Mouse (Mus musculus) retina, postnatal 1 day (tissue): ENCODE measurements around the gene Klf4.
A peak's percentile ranks its signal among the peaks of the same experiment; 100 is the strongest.

Experiments
- DNase-seq: peaks from one replicate; pipeline ENCODE4 v3.0.0-alpha.2; 2012

Gene Klf4

DNA sequence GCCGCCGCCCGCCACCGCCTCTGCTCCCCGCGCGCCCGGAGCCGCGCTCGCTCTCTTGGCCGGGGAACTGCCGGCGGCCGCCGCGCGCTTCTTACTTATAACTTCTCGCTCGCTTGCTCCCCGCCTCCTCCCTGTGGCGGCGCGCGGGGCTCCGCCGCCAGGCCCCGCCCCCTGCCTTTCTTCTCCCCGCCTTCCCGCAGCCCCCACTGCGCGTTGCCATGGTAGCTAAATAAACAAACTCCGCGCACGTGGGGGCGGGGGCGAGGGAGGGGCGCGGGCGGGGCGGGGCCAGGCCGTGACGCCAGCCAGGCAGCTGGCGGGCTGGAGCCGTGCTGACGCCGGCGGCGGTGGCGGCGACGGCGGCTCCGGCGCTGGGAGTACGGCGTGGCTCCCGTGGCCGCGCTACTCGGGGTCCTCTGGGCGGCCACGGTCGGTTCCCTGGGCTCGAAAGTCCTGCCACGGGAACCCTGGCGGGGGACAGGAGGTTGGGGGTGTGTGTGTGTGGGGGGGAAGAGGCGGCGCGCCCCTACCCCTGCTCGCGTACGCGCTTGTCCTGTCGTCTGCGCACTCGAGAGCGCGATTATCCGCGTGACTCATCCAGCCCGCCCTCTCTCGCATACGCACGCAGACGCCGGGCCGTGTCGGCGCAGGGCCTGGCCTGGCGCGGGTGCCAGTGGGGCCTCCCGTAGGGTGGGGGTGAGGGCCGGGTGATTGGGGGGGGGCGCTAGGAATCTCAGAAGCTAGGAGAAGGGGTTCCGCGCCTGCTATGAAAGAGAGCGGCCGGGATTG lies at the start of gene Klf4:
TSS of gene Klf4 (minus strand) at position 60 of the 789 bp plus-strand sequence.
- peak; percentile 95 for DNase-seq

DNA sequence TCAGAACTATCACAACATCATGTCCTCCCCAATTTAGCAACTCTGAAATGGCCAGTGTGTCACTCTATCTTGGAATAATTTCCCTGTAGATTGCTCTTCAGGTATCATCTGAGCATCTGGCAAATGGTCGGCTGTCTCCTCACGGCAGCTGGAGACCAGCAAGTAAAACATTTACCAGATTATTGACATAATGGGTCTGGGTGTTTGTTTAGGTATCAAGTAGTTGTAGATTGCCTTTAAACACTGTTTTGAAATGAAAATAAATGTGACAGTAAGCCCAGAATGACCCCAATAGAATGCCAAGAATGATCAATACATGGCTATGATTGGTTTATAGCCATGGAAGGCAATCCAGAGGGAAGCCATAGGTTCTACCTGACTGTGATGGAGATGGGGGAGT lies 39.2 kb upstream of the Klf4 start:
- no peak for DNase-seq

DNA sequence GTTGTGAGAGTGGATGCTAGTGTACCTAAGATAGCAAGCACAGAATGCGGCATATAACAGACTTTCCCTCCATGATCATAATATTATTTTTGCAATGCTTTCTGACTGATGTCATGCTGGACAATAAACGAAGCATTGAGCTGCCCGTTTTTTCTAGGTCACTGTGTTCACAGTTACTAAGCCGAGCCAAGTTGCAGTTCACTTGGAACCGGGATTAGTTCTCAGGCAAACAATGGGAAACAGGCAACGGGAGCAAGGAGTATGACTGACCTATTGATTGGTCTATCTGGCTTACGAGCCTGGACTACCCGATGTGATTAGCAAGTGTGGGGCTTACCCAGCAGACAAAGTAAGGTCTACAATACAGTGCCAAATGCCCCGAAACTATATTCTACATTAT lies 35.7 kb upstream of the Klf4 start:
- DNase-seq: peak; percentile 58

DNA sequence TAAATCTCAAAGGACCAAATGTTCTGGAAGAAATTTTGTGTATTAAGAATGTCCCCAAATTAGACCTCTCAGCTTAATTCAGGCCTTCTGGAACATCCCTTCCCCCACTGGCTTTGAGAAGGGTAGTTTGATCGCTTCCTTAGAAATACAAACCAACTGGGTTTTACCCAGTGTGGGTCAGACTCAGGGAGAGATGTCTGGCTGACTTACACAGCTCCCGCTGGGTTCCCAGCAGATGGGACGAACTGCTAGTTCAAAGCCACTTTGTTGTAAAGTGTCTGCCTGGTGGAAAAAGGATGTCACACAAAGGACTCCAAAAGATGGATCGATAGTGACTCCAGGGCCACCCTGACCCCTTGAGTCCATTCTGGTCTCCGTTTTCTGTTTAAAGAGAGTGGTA lies 35.3 kb upstream of the Klf4 start:
- peak; percentile 36 for DNase-seq

DNA sequence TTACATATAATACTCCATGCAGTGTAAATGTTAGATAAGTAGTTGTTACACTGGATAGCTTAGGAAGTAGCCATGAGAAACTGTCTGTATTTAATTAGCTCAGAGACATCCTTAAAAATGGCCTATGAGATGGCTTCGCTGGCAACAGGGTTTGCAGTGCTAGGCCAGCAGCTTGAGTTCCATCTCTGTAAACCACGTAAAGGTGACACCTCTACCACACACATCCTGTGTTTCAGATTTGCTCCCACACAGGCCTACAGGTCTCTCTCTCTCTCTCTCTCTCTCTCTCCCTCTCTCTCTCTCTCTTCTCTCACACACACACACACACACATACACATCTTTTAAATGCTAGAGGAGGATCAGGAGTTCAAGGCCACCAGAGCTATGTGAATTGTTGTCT lies 32.1 kb upstream of the Klf4 start:
- no peak for DNase-seq

DNA sequence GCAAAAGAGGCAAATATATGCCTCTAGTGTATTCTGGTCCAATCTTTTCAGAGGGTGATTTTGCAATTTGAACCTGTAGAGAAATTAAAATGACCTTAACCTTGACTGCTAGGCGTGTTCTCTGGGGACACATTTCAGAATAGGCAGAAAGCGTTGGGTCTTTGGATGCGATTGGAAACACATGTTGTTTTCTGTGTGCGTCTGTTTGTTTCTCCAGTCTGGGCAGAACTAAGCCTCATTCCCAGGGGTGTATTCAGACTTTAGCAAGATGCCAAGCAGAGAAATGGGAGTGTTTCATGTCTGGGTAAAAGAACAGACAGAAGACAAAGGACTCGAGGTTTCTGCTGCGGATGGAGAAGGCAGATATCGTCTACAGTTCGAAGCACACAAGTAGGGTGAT lies 30.8 kb upstream of the Klf4 start:
- DNase-seq: no peak

DNA sequence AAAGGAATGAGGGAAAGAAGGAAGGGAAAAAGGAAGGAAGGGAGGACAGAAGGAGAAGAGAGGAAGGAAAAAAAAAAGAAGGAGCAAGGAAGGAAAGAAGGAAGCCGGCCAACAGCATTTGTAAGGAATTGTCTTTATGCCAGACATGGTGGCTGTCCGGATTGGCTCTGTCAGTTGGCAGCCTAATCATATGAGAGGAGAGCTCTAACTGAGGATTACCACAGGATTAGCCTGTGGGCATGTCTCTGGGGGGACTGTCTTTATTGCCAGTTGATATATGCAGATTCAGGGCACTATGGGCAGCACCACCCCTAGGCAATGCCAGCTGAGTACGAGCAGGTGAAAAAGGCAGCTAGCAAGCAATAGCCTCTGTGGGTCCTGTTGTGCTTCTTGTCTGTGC lies 29.8 kb upstream of the Klf4 start:
- DNase-seq: peak; percentile 59

DNA sequence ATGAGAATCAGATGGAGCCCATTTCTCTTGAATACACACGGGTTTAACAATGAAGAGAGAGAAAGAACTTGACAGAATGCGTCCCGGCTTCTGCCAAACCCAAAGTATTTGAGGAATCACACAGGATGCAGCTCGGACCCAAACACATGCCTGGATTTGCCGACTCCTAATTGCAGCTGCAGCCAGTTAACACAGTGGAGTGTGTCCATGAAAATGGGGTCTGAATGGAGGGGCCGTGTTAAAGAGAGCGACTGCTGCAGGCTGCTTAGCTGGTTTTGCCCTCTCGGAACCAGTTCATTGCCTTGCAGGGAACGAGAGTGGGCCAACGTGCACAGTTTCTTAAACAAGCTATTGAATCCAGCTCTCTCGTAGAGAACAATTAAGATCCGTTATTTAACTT lies 14.6 kb upstream of the Klf4 start:
- DNase-seq: no peak

DNA sequence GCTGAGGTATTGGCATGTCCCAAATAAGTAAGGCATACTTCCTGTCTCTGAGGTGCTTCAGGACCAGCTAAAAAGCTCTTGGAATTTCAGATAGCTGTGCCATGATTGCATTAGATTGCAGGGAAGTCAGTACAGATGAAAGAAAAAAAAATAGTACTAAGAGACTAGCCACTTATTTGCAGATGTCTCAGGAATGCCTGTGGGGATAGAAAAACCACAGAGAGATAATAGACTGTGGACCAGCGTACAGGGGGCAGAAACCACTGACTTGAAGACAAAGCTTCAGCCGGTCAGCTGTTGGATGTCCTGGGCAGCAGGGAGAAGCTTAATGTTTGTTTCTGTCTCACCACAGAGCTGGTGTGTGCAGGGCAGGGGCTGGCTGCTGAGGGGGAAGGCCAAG lies 10.5 kb upstream of the Klf4 start:
- DNase-seq: no peak

DNA sequence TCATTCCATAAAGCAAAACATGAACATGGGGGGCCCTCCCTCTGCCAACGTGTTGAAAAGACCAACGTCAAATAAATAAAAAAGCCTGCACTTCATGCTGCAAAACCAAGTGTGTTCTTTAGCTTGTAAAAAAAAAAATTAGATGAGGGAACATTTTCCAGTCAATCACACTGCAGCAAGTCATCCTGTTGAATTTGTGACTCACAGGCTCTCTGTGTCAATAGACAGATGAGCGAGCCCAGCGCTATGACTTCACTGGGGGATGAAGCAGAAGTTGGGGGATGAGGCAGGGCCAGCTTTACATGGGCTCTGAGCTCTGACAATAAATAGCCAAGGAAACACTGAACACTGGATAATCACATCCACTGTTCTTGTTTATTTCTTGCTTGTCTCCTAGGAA lies 9.4 kb upstream of the Klf4 start:
- no peak for DNase-seq

DNA sequence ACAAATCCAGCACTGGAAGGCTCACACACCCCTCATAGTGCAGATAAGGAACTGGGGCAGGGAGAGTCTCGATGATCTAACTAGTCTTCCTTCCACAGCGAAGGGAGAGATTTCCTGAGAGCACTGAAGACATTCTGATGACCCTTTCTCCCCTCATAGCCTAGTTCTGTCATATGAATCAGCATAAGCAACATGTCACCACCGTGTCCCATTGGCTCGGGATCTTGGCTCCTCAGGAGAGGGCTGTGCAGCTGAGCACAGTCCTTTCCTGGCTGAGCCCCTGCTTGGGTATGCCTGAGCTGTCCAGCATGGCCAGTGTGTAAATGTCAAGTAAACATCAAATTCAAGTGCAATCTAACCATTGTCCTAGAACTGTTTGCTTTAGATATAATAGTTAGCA lies 9.0 kb upstream of the Klf4 start:
- DNase-seq: no peak

DNA sequence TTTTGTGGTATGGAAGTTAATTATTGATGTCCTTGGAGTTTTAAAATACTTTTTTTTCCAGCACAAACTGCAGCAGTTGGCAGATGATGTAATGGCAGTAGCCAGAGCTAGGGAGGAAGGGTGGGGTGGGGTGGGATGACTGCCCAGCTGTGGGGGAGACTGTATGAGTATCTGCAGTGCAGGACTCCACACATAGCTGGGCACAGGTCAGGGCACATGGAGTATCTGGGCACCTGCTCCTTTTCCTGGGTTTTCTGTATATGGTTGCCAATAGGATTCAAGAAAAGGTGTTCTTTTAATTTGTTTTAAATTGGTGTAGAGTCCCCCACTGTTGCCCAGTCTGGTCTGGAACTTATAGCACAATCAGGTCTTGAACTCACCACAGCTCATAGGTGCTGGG lies 2.7 kb upstream of the Klf4 start:
- DNase-seq: no peak

DNA sequence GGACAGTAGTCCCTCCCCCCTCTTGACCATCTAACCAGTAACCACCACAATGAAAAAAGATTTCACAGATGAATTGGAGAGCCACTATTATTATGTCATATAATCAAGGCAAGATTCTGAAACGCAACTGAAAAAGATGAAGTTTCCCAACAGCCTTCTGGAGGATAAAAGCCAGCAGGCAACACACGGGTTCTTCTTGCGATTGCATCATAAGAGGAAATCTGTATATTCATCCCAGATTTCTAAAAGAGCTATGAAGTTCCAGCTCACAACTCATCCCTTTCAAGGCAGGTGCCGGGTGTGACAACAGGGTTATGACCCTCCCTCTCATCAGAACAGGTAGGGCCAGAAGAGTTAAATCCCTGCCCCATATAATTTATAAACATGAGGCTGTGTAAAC lies 2.2 kb upstream of the Klf4 start:
- no peak for DNase-seq

DNA sequence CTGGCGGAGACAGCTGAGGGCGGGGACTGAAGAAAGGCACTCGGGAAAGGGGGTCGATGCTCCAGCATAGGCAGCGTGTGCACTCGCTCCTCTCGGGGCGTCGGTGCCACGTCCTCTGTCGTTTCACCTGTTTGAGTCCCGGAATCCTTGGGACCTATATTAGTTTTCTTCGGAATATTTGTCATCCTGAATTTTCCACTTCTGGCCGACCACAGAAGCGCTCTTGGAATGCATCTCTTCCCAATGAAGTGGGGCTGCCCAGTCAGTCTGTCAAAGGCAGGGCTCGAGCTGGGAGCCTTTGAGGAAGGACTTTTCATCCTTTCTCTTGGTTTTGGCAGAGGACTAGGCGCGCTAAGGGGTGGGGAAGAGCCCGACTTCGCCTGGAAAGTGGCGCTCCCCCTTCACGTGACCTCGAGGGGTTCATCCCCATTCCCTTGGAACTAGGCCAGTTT lies 1.6 kb upstream of the Klf4 start:
- DNase-seq: peak; percentile 30

DNA sequence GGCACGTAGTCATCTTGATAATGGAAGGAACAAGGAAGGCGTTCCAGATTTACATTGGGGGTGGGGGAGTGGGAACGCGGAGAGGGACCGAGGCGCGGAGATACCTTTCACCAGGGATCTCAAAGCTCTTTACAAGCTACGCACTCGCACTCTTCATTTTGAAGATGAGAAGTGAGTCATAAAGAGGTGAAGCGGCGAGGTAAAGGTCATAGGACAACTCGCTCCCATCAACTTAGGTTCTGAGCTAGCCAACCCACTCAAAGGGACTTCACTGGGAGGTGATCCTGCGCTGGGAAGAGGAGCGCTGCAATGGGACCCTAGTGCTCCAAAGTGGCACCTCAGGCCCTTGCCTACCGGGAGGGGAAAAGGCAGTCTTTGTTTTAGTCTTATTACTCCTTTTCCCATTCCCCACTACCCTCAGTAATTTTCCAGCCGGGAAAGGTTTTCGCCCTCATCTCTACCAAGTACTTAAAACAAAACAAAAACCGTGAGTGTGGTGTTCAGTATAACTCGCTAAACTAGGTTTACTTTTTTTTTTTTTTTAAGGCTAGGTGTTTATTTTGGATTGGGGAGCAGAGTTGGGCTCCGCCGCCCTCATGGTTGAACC lies 1.0 kb upstream of the Klf4 start:
- no peak for DNase-seq

DNA sequence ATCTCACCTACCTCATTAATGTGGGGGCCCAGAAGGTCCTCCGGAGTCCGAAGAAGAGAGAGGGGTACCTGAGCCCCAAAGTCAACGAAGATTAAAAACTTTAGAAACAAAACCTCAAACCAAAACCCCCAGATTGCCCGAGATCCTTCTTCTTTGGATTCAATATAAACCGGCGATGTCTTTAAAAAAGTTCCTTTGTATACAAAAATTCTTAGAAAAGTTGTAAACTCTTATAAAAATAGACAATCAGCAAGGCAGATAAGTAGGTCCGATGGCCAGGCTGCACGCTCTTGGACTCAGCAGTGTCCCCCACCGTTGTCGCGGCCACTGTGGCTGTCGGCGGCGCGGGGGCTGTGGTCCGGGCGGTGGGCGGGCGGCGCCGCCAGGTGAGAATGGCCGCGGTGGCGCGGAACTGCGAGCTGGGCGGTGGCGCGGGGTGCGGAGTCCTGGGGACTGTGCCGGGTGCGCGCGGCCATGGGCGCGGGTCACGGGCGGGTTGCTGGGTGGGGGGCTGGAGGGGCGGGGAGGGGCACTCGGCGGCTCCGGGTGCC lies 335 bp downstream of the Klf4 start:
- no peak for DNase-seq

DNA sequence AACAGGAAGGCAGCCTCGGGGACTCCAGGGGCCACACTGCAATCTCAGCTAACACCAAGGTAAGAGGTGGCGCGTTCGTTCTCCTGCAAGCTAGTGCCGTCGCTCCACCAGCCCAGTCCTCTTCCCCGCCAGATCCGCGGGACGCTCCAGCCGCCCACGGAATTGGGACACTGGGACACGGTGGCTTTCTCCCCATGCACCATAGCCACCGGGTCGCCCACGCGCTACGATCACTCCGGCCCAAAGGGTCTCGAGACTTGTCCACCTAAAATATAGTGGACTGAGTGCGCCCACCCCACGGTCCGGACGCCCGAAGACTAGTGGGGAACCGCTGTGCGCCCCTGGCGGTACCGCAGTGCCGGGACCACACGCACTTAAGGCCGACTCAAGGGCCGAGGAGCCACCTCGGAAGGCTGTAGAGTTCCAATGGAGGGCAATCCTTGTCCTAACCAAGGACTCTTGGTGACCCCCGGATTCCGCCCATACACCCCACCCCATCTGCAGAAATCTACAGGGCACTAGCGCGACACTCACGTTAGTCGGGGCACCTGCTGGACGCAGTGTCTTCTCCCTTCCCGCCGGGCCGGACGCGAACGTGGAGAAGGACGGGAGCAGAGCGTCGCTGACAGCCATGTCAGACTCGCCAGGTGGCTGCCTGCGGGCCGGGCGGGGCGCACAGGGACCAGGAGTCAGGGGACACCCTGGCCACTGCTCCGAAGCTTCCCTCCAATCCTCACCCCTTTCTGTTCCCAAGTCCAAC lies 990 bp downstream of the Klf4 start:
- peak; percentile 58 for DNase-seq

DNA sequence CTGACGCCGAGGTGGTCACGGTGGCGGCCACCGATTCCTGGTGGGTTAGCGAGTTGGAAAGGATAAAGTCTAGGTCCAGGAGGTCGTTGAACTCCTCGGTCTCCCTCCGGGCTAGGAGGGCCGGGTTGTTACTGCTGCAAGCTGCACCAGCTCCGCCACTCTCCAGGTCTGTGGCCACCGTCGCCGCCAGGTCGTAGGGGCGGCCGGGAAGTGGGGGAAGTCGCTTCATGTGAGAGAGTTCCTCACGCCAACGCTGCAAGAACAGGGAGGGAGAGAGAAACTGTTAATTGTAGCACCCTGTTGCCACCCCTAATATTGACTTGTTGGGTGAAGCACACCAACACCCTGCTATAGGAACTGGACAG lies 1.6 kb downstream of the Klf4 start:
- peak; percentile 38 for DNase-seq

DNA sequence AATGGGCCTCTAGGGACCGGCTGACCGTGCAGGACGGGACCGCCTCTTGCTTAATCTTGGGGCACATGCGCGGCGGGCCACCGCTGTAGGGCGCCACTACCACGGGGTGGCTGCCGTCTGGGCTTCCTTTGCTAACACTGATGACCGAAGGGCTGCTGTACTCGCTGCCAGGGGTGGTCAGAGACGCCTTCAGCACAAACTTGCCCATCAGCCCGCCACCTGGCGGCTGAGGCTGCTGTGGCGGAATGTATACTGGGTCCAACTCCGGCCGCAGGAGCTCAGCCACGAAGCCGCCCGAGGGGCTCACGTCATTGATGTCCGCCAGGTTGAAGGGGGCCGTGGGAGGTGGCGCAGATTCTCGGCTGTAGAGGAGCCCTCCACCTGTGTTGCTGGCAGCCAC lies 2.0 kb downstream of the Klf4 start:
- DNase-seq: peak; percentile 85

DNA sequence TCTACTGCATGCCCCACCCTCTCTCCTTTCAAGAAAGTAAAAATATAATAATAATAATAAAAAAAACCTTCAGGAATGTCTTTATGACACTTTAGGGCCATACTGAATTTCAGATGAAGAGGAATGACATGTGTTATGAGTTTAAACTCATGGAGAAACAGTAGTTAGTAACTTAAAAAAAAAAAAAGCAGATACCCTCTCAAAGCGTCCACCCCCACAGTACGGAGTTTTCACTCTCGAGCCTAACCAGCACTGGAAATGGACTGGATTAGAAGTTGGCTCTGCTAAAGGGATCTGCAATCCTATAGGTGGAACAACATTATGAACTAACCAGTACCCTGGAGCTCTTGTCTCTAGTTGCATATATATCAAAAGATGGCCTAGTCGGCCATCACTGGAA lies 3.9 kb downstream of the Klf4 start:
- DNase-seq: no peak

DNA sequence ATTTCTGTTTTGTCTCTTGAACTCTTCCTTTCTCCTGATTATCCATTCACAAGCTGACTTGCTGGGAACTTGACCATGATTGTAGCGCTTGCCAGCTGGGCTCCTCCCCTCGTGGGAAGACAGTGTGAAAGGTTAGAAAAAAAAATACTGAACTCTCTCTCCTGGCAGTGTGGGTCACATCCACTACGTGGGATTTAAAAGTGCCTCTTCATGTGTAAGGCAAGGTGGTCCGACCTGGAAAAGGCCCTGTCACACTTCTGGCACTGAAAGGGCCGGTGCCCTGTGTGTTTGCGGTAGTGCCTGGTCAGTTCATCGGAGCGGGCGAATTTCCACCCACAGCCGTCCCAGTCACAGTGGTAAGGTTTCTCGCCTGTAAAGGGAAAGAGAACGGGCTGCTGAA lies 4.3 kb downstream of the Klf4 start:
- no peak for DNase-seq

DNA sequence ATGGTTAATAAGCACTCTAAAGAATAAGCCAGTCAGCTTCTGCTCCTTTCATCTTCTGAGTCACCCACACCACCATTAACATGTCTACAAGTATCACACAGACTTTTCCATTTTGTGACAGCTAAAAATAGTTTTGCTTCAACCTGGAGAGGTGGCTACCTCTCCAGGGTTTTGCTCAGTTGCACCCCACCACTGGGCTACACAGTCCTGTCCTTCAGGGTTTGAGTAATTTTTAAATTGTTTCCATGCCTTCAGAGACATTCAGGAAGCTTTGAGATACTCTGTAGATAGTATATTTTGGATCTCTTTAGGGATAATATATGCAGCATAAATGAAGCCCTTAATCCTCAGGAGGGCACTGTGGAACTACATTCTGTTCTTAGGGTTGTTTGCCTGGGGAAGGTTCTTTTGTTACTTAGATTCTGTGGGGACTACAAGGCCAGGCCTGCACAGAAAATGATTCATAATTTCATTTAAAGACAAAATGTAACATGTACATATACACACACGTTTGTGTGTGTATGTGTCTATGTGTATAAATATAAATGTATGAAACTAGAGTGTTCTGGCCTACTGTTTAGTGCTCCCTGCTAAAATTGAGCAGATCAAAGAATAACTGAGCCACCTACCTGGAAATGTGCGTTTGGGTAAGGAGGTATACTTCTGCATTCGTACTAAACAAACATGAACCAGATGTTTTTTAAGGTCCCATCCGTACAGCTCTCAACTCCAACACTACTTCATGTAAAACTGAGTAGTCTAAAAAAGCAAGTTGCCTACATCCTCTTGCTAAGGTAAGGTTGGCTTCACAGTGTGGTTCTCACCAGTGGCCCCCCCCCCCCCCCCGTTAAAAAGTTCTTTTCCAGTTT lies 5.8 kb downstream of the Klf4 start:
- peak; percentile 41 for DNase-seq

DNA sequence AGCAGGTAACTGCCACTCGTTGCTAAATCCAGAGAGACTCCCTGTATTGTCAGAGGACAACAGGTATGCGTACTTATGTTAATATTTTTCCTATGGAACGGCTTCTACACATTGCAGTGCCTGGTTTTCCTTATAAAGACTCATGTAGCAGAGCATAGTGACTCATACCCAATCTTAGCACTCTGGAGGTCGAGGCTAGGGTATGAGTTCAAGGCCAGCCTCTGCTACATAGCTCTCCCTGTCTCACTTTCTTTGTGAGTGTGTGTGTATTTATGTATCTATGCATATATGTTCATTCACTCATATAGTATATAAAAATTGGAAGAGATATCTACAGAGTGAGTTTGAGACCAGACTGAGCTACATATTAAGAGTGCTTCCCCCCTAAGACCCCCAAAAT lies 8.3 kb downstream of the Klf4 start:
- DNase-seq: no peak
